Mouse (Mus musculus) Patski (cell line): ENCODE results near the gene Naaladl1. TPM values are rescaled to one million over a fixed set of nuclear protein-coding genes. Genes with fewer than 3 reads are reported as not detected.

Experiments
- ATAC-seq: fragments of 100-300 bp; one replicate; pipeline ENCODE4 v1.8.0; 2021
- CTCF ChIA-PET: fragments of 350-600 bp; sonication (Branson Sonifier 250); formaldehyde crosslinking; loops from one replicate; lab custom pipeline; 2022; ENCODE audit warnings: inconsistent platforms; lab: Charles Lee
- POLR2A ChIA-PET: fragments of 350-600 bp; sonication (Branson Sonifier 250); formaldehyde crosslinking; loops from one replicate; lab custom pipeline; 2022; ENCODE audit warnings: antibody characterized with exemption, inconsistent platforms; lab: Charles Lee
- DNase-seq: peaks from one replicate; pipeline ENCODE4 v3.0.0-alpha.2; 2011; ENCODE audit warnings: low read depth, low spot score
- H3K27me3 ChIP-seq: fragments of 371-371 bp; one replicate; pipeline ENCODE4 v1.5.1; 2021
- CTCF ChIP-seq: fragments of 100-300 bp; IDR thresholded peaks from one replicate; pipeline ENCODE4 v1.5.1; 2021
- in situ Hi-C: fragments of 300-500 bp; cut with MboI; formaldehyde crosslinking; loops from 3 replicates; pipeline ENCODE4 v1.11.1; 2018; ENCODE audit warnings: low pct_unique_long_range_greater_than_20kb, mixed read lengths
- polyA plus RNA-seq: library from polyadenylated mRNA; unstranded; gene quantifications from one replicate; pipeline ENCODE4 v1.2.3, GENCODE M21; 2021

Gene Naaladl1
- polyA plus RNA-seq, 1 experiment from 2014 or later = 0.54 TPM

- CTCF ChIA-PET = no interaction called here
- in situ Hi-C loops = no loop called here
- DNase-seq = no peak
- TF ChIP-seq CTCF = no peak
- POLR2A ChIA-PET = no interaction called here
- no peaks in the 10 kb centered on the region for H3K27me3 ChIP-seq
- ATAC-seq = no peak
These were observed 7.5 kb downstream of the Naaladl1 start for GRCm38 (mm10) chr19:6113116-6113515.

DNA sequence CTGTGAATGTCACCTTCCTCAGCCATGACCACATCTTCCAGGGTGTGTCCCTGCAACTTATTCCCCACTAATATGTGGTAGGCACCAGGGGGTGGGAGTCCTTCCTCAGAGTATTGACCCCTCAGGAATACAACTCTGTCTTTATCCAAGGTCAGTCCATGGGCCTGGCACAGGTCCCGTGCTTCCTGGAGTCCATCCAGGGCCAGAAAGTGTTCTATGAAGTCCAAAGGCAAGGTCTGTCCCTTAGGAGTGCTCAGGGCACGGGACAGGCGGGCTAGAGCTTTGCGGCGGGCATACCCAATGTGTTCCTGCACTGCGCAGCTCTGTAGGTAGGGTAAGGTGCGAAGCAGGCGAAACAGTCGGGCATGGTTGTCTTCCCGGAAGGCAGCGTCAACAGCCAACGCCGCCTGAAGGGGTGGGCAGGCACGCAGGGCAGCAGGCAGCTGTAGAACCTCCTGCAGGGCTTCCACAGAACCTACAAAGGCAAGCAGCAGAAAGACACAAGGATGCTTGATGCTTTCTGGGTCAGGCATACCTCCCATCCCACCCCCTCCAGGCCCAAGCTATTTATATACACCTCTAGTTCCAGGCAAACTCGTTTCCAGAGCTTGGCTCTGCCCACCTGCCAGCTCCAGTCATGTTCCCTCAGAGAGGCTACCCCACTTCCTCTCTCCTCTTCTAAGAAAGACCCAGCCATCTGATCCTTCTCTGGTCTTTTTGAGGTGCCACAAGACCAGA, 10.7 kb downstream of the Naaladl1 start:
- CTCF ChIA-PET = interaction anchor here (0.6 to 2.3 kb wide), 2 partner anchors 10 to 49 kb away, joined by 3 to 7 read pairs; no protein-coding TSS in a partner anchor

DNA sequence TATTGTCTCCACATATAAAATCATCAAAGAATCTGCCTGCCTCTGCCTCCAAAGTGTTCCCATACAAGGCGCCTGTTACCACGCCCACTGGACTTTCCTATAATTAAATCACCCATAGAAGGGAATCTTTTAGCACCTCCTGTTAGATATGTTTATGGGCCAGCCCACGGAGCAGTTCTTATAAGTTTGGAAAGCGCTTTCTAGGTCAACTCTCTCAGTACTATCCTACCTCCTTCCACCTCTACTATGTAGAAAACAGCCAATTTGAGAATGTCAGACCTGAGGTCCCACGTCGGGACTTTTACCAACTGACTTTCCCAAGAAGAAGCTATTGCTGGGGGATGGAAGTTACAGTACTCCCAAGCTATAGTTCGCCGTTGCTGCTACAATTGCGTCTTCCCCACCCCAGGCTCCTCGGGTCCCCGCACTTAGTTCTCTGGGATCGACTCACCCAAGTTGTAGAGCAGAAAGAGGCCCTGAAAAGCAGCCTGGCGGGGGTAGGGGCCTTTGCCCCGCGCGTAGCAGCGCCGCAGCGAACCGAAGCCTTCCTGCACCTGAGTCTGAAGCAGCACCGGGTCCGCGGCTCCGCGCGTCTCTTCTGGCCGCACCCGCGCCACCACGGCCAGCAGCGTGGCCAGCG, 11.9 kb downstream of the Naaladl1 start:
- TF ChIP-seq CTCF = no peak
- DNase-seq (no peak), ATAC-seq (peak; percentile 23)
- POLR2A ChIA-PET = interaction anchor here (1.0 to 1.5 kb wide), 4 partner anchors 10 to 71 kb away, joined by 3 to 5 read pairs (median 3); partner anchors contain the start of genes Syvn1 and Vps51
- no peaks in the 10 kb centered on the region for H3K27me3 ChIP-seq
- CTCF ChIA-PET = no interaction called here
- in situ Hi-C loops = no loop called here

More for the DNA sequence above, 10.7 kb downstream of the Naaladl1 start:
- H3K27me3 ChIP-seq = no peaks in the 10 kb centered on the region
- no peak for ATAC-seq
- POLR2A ChIA-PET = interaction anchor here (1.0 kb wide), 1 partner anchor 247 kb away, joined by 4 read pairs; no protein-coding TSS in a partner anchor
- DNase-seq = no peak
- in situ Hi-C loops = no loop called here
- no peak for TF ChIP-seq CTCF

- in situ Hi-C loops = no loop called here
- ATAC-seq = peak; percentile 54
These were observed 12.5 kb downstream of the Naaladl1 start, which contains the start of gene Sac3d1 for GRCm38 (mm10) chr19:6117986-6118676. Sac3d1 (minus strand) TSS chr19:6118650.

GRCm38 (mm10) chr19:6118677-6119185, 13.1 kb downstream of the Naaladl1 start:
- POLR2A ChIA-PET = interaction anchor here (0.6 to 1.5 kb wide), 3 partner anchors 27 to 62 kb away, joined by 3 to 6 read pairs (median 5); partner anchors contain the start of gene Vps51
- CTCF ChIA-PET = interaction anchor here (0.7 to 1.0 kb wide), 2 partner anchors 22 to 52 kb away, joined by 3 read pairs; no protein-coding TSS in a partner anchor
- in situ Hi-C loops = no loop called here
- ATAC-seq = no peak
- H3K27me3 ChIP-seq = no peaks in the 10 kb centered on the region
- no peak for DNase-seq
- no peak for TF ChIP-seq CTCF

More at GRCm38 (mm10) chr19:6117986-6118676, 12.5 kb downstream of the Naaladl1 start, which contains the start of gene Sac3d1:
- H3K27me3 ChIP-seq = no peaks in the 10 kb centered on the region
- POLR2A ChIA-PET = interaction anchor here (1.0 to 1.5 kb wide), 4 partner anchors 9 to 72 kb away, joined by 3 to 5 read pairs (median 3); partner anchors contain the start of genes Syvn1 and Vps51
- DNase-seq = peak; percentile 67
- no peak for TF ChIP-seq CTCF
- CTCF ChIA-PET = interaction anchor here (1.0 kb wide), 1 partner anchor 21 kb away, joined by 3 read pairs; no protein-coding TSS in a partner anchor

GRCm38 (mm10) chr19:6121761-6122160, 16.2 kb downstream of the Naaladl1 start:
- CTCF ChIA-PET = interaction anchor here (1.2 kb wide), 1 partner anchor 19 kb away, joined by 4 read pairs; the partner anchor contains the start of genes Arl2 and Batf2
- H3K27me3 ChIP-seq = no peaks in the 10 kb centered on the region
- TF ChIP-seq CTCF = no peak
- ATAC-seq = no peak
- in situ Hi-C loops = no loop called here
- DNase-seq = no peak
- POLR2A ChIA-PET = no interaction called here

DNA sequence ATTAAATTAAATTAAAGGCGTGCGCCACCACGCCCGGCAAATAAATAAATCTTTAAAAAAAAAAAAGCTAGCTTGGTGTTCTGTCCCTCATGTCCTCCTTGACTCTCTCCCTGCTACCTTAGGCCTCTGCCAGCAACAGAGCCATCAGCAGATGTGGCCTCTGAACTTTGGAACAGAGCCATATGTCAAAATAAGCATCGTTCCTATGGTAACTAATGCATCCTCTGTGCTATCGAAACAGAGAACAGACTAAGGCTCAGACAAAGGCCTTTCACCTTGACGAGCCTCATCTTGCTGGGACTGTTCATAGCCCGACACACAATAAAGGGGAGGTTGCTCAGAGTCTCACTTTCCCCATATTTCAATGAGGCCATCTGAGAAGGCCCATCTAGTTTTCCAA, 17.7 kb downstream of the Naaladl1 start:
- in situ Hi-C loops = no loop called here
- CTCF ChIA-PET = interaction anchor here (2.0 kb wide), 1 partner anchor 106 kb away, joined by 4 read pairs; no protein-coding TSS in a partner anchor
- no peaks in the 10 kb centered on the region for H3K27me3 ChIP-seq
- no peak for TF ChIP-seq CTCF
- DNase-seq (no peak), ATAC-seq (no peak)
- POLR2A ChIA-PET = no interaction called here

GRCm38 (mm10) chr19:6124898-6125297, 19.3 kb downstream of the Naaladl1 start:
- POLR2A ChIA-PET = interaction anchor here (0.6 to 0.8 kb wide), 2 partner anchors 47 to 169 kb away, joined by 3 read pairs; no protein-coding TSS in a partner anchor
- ATAC-seq = no peak
- no peak for TF ChIP-seq CTCF
- CTCF ChIA-PET = interaction anchor here (3.9 kb wide), 1 partner anchor 17 kb away, joined by 19 read pairs; the partner anchor contains the start of genes Arl2 and Batf2
- no peaks in the 10 kb centered on the region for H3K27me3 ChIP-seq
- DNase-seq = no peak
- in situ Hi-C loops = loop anchor here (5.0 kb wide), 1 partner anchor 163 kb away; the partner anchor contains the start of gene Pola2

DNA sequence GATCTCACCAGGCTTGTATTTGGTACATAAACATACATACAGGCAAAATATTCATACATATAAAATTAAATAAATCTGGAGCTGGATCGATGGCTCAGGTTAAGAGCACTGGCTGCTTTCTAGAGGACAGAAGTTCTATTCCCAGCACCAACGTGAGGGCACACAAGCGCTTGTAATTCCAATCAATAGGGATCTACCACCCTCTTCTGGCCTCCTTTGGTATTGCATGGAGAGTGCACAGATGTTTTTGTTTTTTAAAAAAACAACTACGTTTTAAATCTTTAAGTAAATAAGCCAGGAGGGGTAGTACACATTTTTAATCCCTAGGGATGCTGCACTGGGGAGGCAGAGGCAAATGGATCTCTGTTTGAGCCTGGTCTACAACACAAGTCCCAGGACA, 20.7 kb downstream of the Naaladl1 start:
- ChIA-PET POLR2A (no interaction called here), CTCF (interaction anchor here (3.9 kb wide), 1 partner anchor 15 kb away, joined by 19 read pairs; the partner anchor contains the start of genes Arl2 and Batf2)
- H3K27me3 ChIP-seq = no peaks in the 10 kb centered on the region
- ATAC-seq (no peak), DNase-seq (no peak)
- TF ChIP-seq CTCF = peak; percentile 88
- in situ Hi-C loops = loop anchor here (5.0 kb wide), 1 partner anchor 164 kb away; the partner anchor contains the start of gene Pola2
